Mouse (Mus musculus) ES-E14 (cell line): ENCODE measurements around the gene Wdfy2. TPM values are rescaled to one million over a fixed set of nuclear protein-coding genes. Genes with fewer than 3 reads are reported as not detected.

Source experiments
- DNase-seq: peaks from one replicate; pipeline ENCODE4 v3.0.0-alpha.2; 2013; ENCODE audit warnings: low read depth, low spot score
- H3K27ac ChIP-seq: 2 replicates; pipeline ENCODE4 v1.5.1; 2012; ENCODE audit warnings: low read depth, mild to moderate bottlenecking, low read length, moderate library complexity, mixed read lengths; ENCODE audit not compliant: poor library complexity, insufficient read depth, severe bottlenecking
- H3K36me3 ChIP-seq: 2 replicates; pipeline ENCODE4 v1.6.1; 2012; ENCODE audit warnings: mild to moderate bottlenecking, low read length, moderate library complexity, mixed read lengths; ENCODE audit not compliant: control insufficient read depth, poor library complexity, insufficient read depth, severe bottlenecking
- H3K4me1 ChIP-seq, 2 experiments: fragments of 150-350 bp in 1 of 2; sonication (generic) in 1 of 2; 2 replicates each; pipeline ENCODE4 v1.6.1; 2012; ENCODE audit warnings: low read length in 2 of 2, mild to moderate bottlenecking in 1 of 2, mixed read lengths in 1 of 2; ENCODE audit not compliant: control insufficient read depth in 2 of 2, insufficient read depth in 2 of 2, poor library complexity in 1 of 2
- H3K4me3 ChIP-seq, 2 experiments: fragments of 150-350 bp in 1 of 2; sonication (generic) in 1 of 2; 2 replicates each; pipeline ENCODE4 v1.5.1; 2012; ENCODE audit warnings: low read length in 2 of 2, low read depth in 1 of 2, mild to moderate bottlenecking in 1 of 2, mixed read lengths in 1 of 2; ENCODE audit not compliant: insufficient read depth in 1 of 2, poor library complexity in 1 of 2, severe bottlenecking in 1 of 2
- H3K9ac ChIP-seq: 2 replicates; pipeline ENCODE4 v1.6.1; 2012; ENCODE audit warnings: low read depth, mild to moderate bottlenecking, low read length, mixed read lengths; ENCODE audit not compliant: poor library complexity, insufficient read depth, severe bottlenecking
- H3K9me3 ChIP-seq: fragments of 150-350 bp; sonication (generic); 2 replicates; pipeline ENCODE4 v1.6.1; 2012; ENCODE audit warnings: low read depth, mild to moderate bottlenecking, low read length; ENCODE audit not compliant: control insufficient read depth, insufficient read depth
- CHD2 ChIP-seq: IDR thresholded peaks from 2 replicates; pipeline ENCODE4 v1.6.1; 2014; ENCODE audit warnings: mild to moderate bottlenecking, low read depth, low read length, inconsistent platforms
- HCFC1 ChIP-seq: IDR thresholded peaks from 2 replicates; pipeline ENCODE4 v1.6.1; 2012; ENCODE audit warnings: low read length, inconsistent platforms, borderline replicate concordance; ENCODE audit not compliant: insufficient read depth
- MAFK ChIP-seq: IDR thresholded peaks from 2 replicates; pipeline ENCODE4 v1.6.1; 2014; ENCODE audit warnings: mild to moderate bottlenecking, low read depth, low read length, inconsistent platforms; ENCODE audit not compliant: insufficient read depth
- ZC3H11A ChIP-seq: IDR thresholded peaks from 2 replicates; pipeline ENCODE4 v1.6.1; 2012; ENCODE audit warnings: low read depth, mild to moderate bottlenecking, inconsistent platforms, low read length, borderline replicate concordance
- ZNF384 ChIP-seq: IDR thresholded peaks from 2 replicates; pipeline ENCODE4 v1.6.1; 2012; ENCODE audit warnings: low read depth, low read length, inconsistent platforms
- in situ Hi-C, 2 experiments: fragments of 600-800 bp; cut with MboI; formaldehyde crosslinking; loops; one replicate each; pipeline ENCODE4 v1.15.1; 2025; ENCODE audit warnings: low sequenced_read_pairs in 2 of 2, inconsistent platforms in 1 of 2; ENCODE audit not compliant: unreplicated experiment in 2 of 2
- total RNA-seq: library from RNA; depleted of rRNA; stranded (reverse); fragments of 300-350 nt; gene quantifications from 2 replicates; pipeline ENCODE4 v1.2.3, GENCODE M21; 2012

Gene Wdfy2
- total RNA-seq, 1 experiment, result 7.0 TPM

- no peak for DNase-seq
- no peaks in the 10 kb centered on the region for H3K9me3 ChIP-seq
- no peaks in the 10 kb centered on the region for H3K36me3 ChIP-seq
- H3K9ac ChIP-seq, result no peak overlapping the region
- H3K4me1 ChIP-seq, result peaks cover 0 to 2% of the 10 kb centered on the region in 2 experiments; a peak in 1 of 4 replicates
- no peak overlapping the region for H3K27ac ChIP-seq
- TF ChIP-seq ZNF384, result no peak
- no peak for TF ChIP-seq CHD2
- TF ChIP-seq HCFC1, result no peak
- no peak for TF ChIP-seq ZC3H11A
- H3K4me3 ChIP-seq, result no peak overlapping the region
- in situ Hi-C loops, result no loop called here
Observed at GRCm38 (mm10) chr14:62855863-62856262, 18.4 kb downstream of the Wdfy2 start.

DNA sequence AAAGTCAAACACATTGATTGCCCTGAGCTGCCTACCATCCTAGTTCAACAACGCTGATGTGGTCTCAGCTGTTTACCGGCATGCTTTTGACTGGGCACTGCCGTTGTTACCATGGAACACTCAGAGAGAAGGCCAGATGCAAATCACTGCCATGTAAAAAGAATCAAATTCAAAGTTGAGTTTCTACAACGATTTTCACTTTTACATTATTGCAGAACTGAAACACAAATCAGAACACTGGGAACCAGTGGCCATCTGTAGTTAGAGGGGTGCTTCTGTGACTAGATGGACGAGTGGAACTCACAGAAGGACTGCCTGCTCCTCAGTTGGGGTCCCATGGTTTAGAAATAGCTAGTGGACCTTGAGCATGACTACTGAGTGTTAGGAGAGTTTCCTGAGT is 19.0 kb downstream of the Wdfy2 start:
- in situ Hi-C loops, result no loop called here
- no peak for TF ChIP-seq ZNF384
- no peak for TF ChIP-seq HCFC1
- no peak for TF ChIP-seq ZC3H11A
- TF ChIP-seq CHD2, result no peak
- TF ChIP-seq MAFK, result no peak
- Histone ChIP-seq H3K27ac (no peak overlapping the region), H3K9ac (no peak overlapping the region), H3K4me3 (no peak overlapping the region), H3K4me1 (peaks cover 0 to 2% of the 10 kb centered on the region in 2 experiments; a peak in 1 of 4 replicates), H3K9me3 (no peaks in the 10 kb centered on the region), H3K36me3 (no peaks in the 10 kb centered on the region)
- DNase-seq, result no peak

- DNase-seq, result no peak
- H3K4me3 ChIP-seq, result no peak overlapping the region
- peaks cover 0 to 2% of the 10 kb centered on the region in 2 experiments; a peak in 1 of 4 replicates for H3K4me1 ChIP-seq
- no peak for TF ChIP-seq ZC3H11A
- TF ChIP-seq HCFC1, result no peak
- no peak for TF ChIP-seq MAFK
- TF ChIP-seq ZNF384, result no peak
- no peak for TF ChIP-seq CHD2
- H3K36me3 ChIP-seq, result no peaks in the 10 kb centered on the region
- no peak overlapping the region for H3K9ac ChIP-seq
- H3K27ac ChIP-seq, result no peak overlapping the region
- no peaks in the 10 kb centered on the region for H3K9me3 ChIP-seq
- in situ Hi-C loops, result no loop called here
Observed at GRCm38 (mm10) chr14:62857879-62858278, 20.4 kb downstream of the Wdfy2 start.

- Histone ChIP-seq H3K9me3 (no peaks in the 10 kb centered on the region), H3K4me1 (peaks cover 0 to 2% of the 10 kb centered on the region in 2 experiments; a peak in 1 of 4 replicates), H3K27ac (no peak overlapping the region), H3K9ac (no peak overlapping the region), H3K4me3 (no peak overlapping the region), H3K36me3 (no peaks in the 10 kb centered on the region)
- in situ Hi-C loops, result no loop called here
- no peak for TF ChIP-seq MAFK
- no peak for TF ChIP-seq CHD2
- TF ChIP-seq ZC3H11A, result no peak
- TF ChIP-seq HCFC1, result no peak
- no peak for TF ChIP-seq ZNF384
- no peak for DNase-seq
Observed at GRCm38 (mm10) chr14:62858311-62858710, 20.8 kb downstream of the Wdfy2 start.

DNA sequence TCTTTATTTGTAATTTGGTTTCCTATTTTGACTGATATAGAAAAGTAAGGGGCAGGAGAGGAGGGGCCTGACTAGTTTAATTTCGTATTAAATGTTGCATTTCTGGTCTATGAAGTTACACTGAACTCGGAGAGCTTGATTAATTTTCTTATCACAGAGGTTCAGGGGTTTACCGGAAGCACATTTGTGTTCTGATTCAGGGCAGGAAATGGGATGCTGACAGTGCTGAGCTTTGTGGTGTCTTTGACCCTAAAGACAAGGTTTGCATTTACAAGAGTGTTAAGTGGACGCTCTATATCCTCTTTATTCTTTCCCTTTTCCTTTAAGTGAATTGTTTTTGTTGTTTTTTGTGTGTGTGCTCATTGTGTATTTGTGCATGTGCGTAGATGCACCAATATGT is 25.1 kb downstream of the Wdfy2 start:
- Histone ChIP-seq H3K27ac (no peak overlapping the region), H3K4me1 (peaks cover 3 to 4% of the 10 kb centered on the region in 2 experiments; a peak in 2 of 4 replicates), H3K9ac (no peak overlapping the region), H3K36me3 (no peaks in the 10 kb centered on the region), H3K9me3 (no peaks in the 10 kb centered on the region), H3K4me3 (no peak overlapping the region)
- no peak for TF ChIP-seq CHD2
- no peak for TF ChIP-seq MAFK
- no peak for TF ChIP-seq ZC3H11A
- TF ChIP-seq HCFC1, result no peak
- TF ChIP-seq ZNF384, result no peak
- no peak for DNase-seq
- in situ Hi-C loops, result no loop called here
